Mouse (Mus musculus) left cerebral cortex, adult 8-10 months (tissue): ENCODE data around the gene 1500009C09Rik. TPM values are rescaled to one million over a fixed set of nuclear protein-coding genes. Genes with fewer than 3 reads are reported as not detected.

Source experiments
- DNase-seq, 2 experiments: peaks; one replicate each; pipeline ENCODE4 v3.0.0; 2022; ENCODE audit warnings: low spot score in 2 of 2
- total RNA-seq, 4 experiments: library from RNA; stranded (reverse); gene quantifications; 2 replicates each; pipeline ENCODE4 v1.2.4; 2022

1500009C09Rik gene
- total RNA-seq, 4 experiments from 2014 or later, result 104 to 114 (median 110) TPM

- DNase-seq, result no peak
Observed at GRCm38 (mm10) chr15:82308416-82308815, 56.2 kb downstream of the 1500009C09Rik start.

Other genes starting within 250 kb of the 1500009C09Rik start
- gene Desi1, start 218.5 kb upstream of the 1500009C09Rik start, total RNA-seq, result 100 to 1,000 TPM in 2 of 4 experiments, 10 to 100 TPM in 2; 81.8 to 126 (median 105) TPM
- 100 to 1,000 TPM; 103 to 133 (median 117) TPM for gene Snu13, start 204.8 kb upstream of the 1500009C09Rik start, total RNA-seq
- not detected for gene 4930407I10Rik, start 193.2 kb upstream of the 1500009C09Rik start, total RNA-seq
- 1 to 10 TPM; 3.9 to 5.5 (median 4.0) TPM for gene Mei1, start 182.4 kb upstream of the 1500009C09Rik start, total RNA-seq
- gene Ccdc134, start 124.5 kb upstream of the 1500009C09Rik start, total RNA-seq, result 10 to 100 TPM in 1 of 4 experiments, 1 to 10 TPM in 3; 8.1 to 11.8 (median 9.0) TPM
- gene Srebf2, start 105.2 kb upstream of the 1500009C09Rik start, total RNA-seq, result 100 to 1,000 TPM; 204 to 229 (median 207) TPM
- 1 to 10 TPM; 3.1 to 5.3 (median 5.0) TPM for gene Shisa8, start 39.6 kb upstream of the 1500009C09Rik start, total RNA-seq
- gene Tnfrsf13c, start 28.0 kb upstream of the 1500009C09Rik start, total RNA-seq, result under 1 TPM; 0.37 to 0.98 (median 0.64) TPM
- gene Cenpm, start 7.6 kb upstream of the 1500009C09Rik start, total RNA-seq, result 1 to 10 TPM; 2.7 to 4.3 (median 4.1) TPM
- 100 to 1,000 TPM; 491 to 572 (median 530) TPM for gene Sept3, start 22.5 kb downstream of the 1500009C09Rik start, total RNA-seq
- not detected for gene Wbp2nl, start 46.6 kb downstream of the 1500009C09Rik start, total RNA-seq
- gene Naga, start 86.5 kb downstream of the 1500009C09Rik start, total RNA-seq, result 10 to 100 TPM; 37.8 to 45.2 (median 42.4) TPM
- gene Pheta2, start 86.5 kb downstream of the 1500009C09Rik start, total RNA-seq, result under 1 TPM; 0.26 to 0.58 (median 0.48) TPM
- 100 to 1,000 TPM; 143 to 154 (median 149) TPM for gene Smdt1, start 86.6 kb downstream of the 1500009C09Rik start, total RNA-seq
- 100 to 1,000 TPM; 170 to 203 (median 184) TPM for gene Ndufa6, start 101.9 kb downstream of the 1500009C09Rik start, total RNA-seq
- 10 to 100 TPM; 39.7 to 44.8 (median 40.7) TPM for gene Cyp2d22, start 127.9 kb downstream of the 1500009C09Rik start, total RNA-seq
- gene Cyp2d11, start 141.6 kb downstream of the 1500009C09Rik start, total RNA-seq, result under 1 TPM in 2 of 4 experiments, not detected in 2; 0.30 to 0.33 TPM
- under 1 TPM in 2 of 4 experiments, not detected in 2; 0.34 to 0.42 TPM for gene Cyp2d10, start 154.8 kb downstream of the 1500009C09Rik start, total RNA-seq
- gene Cyp2d9, start 181.0 kb downstream of the 1500009C09Rik start, total RNA-seq, result not detected